Mouse (Mus musculus) megakaryocyte, embryonic 14.5 days (primary cell): ENCODE results near the gene Rab4a.

Experiments used
- FLI1 ChIP-seq: IDR thresholded peaks from 2 replicates; pipeline ENCODE4 v1.6.1; 2012; ENCODE audit warnings: low read length, inconsistent platforms, mixed read lengths
- GATA1 ChIP-seq: IDR thresholded peaks from 3 replicates; pipeline ENCODE4 v1.6.1; 2012; ENCODE audit warnings: mixed read lengths, low read length, inconsistent platforms, borderline replicate concordance

DNA sequence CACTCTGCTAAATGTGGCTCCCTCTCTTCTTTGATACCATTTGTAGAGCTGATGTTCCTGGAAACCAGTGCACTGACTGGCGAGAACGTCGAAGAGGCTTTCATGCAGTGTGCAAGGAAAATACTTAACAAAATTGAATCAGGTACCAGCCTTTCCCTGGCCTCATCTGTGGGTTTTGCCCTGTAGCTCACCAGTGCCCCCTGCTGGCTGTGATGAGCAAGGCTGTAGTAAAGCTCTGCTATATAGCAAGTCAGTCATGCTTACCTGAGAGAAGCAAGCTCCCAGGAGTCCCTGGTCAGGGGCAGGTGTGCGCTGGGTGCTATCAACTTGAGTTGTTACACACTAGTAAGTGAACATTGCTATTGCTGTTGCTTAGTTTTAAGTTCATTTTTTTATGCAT is 27.0 kb downstream of the Rab4a start:
- TF ChIP-seq GATA1 = no peak
- TF ChIP-seq FLI1 = no peak
